Mouse (Mus musculus): ENCODE measurements around the gene Marveld1. TPM values are rescaled to one million over a fixed set of nuclear protein-coding genes. Genes with fewer than 3 reads are reported as not detected.

Marveld1 gene
- polyA plus RNA-seq, 1 experiment: 3.6 TPM

GRCm38 (mm10) chr19:42138517-42139285 is 8.5 kb upstream of the Marveld1 start:
- H3K4me1 ChIP-seq: peaks cover 57% of the 10 kb centered on the region
- TF ChIP-seq GATA1 (IDR thresholded peaks at IDR 0.05; ENCODE audit: borderline replicate concordance, low read length) (no peak), FLI1 (IDR thresholded peaks at IDR 0.05; ENCODE audit: low read length) (no peak)
- no peaks in the 10 kb centered on the region for H3K36me3 ChIP-seq (replicated peaks; ENCODE audit: low read length)
- no peaks in the 10 kb centered on the region; the same call in 1 of the 2 replicates for H3K9me3 ChIP-seq
- no peaks in the 10 kb centered on the region for H3K27me3 ChIP-seq (replicated peaks)
- no peak overlapping the region for H3K4me3 ChIP-seq (replicated peaks)

DNA sequence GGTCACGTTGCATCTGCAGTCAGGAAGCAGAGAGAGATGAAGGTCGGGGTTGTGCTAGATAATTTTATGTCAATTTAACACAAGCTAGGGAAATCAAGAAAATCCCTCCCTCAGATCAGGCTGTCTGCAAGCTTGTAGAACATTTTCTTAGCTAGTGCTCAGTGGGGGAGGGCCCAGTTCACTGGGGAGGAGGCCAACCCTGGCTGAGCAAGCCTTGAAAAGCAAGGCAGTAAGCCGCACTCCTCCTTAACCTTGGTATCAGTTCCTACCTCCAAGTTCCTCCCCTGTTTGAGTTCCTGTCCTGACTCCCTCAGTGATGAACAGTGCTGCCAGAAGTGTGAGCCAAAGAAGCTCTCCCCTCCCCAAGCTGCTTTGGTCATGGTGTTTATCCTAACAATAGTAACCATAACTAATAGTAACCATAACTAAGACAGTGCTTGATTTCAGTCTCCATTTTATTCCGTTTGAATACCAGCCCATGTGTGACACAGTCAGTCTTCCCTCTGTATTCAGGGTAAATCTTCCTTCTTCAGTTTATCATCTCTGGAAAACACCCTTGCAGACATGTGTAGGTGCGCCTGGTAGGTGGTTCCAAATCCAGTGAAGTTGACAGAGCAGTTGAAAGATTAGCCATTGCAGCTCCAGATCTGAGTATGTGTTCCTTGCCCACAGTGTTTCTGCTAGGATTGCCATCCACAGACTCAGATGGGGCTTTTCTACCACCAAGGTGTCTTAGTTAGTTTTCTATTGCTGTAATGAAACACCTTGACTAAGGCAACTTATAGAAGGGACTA is 7.3 kb upstream of the Marveld1 start:
- no peaks in the 10 kb centered on the region; the same call in 1 of the 2 replicates for H3K9me3 ChIP-seq
- no peaks in the 10 kb centered on the region for H3K36me3 ChIP-seq (replicated peaks; ENCODE audit: low read length)
- no peaks in the 10 kb centered on the region for H3K27me3 ChIP-seq (replicated peaks)
- H3K4me3 ChIP-seq (replicated peaks): no peak overlapping the region
- no peak for TF ChIP-seq FLI1 (IDR thresholded peaks at IDR 0.05; ENCODE audit: low read length)
- TF ChIP-seq GATA1 (IDR thresholded peaks at IDR 0.05; ENCODE audit: borderline replicate concordance, low read length): no peak
- peaks cover 60% of the 10 kb centered on the region for H3K4me1 ChIP-seq

GRCm38 (mm10) chr19:42141998-42142397 is 5.2 kb upstream of the Marveld1 start:
- no peak for TF ChIP-seq FLI1 (IDR thresholded peaks at IDR 0.05; ENCODE audit: low read length)
- no peak for TF ChIP-seq GATA1 (IDR thresholded peaks at IDR 0.05; ENCODE audit: borderline replicate concordance, low read length)
- no peaks in the 10 kb centered on the region; the same call in 1 of the 2 replicates for H3K9me3 ChIP-seq
- peaks cover 61% of the 10 kb centered on the region for H3K4me1 ChIP-seq
- no peaks in the 10 kb centered on the region for H3K36me3 ChIP-seq (replicated peaks; ENCODE audit: low read length)
- H3K4me3 ChIP-seq (replicated peaks): no peak overlapping the region
- no peaks in the 10 kb centered on the region for H3K27me3 ChIP-seq (replicated peaks)

GRCm38 (mm10) chr19:42142757-42143156 is 4.4 kb upstream of the Marveld1 start:
- Histone ChIP-seq H3K27me3 (replicated peaks) (peaks cover 2% of the 10 kb centered on the region), H3K4me1 (peaks cover 64% of the 10 kb centered on the region), H3K36me3 (replicated peaks; ENCODE audit: low read length) (no peaks in the 10 kb centered on the region), H3K4me3 (replicated peaks) (no peak overlapping the region), H3K9me3 (no peaks in the 10 kb centered on the region; the same call in 1 of the 2 replicates)
- TF ChIP-seq GATA1 (IDR thresholded peaks at IDR 0.05; ENCODE audit: borderline replicate concordance, low read length) (no peak), FLI1 (IDR thresholded peaks at IDR 0.05; ENCODE audit: low read length) (no peak)

DNA sequence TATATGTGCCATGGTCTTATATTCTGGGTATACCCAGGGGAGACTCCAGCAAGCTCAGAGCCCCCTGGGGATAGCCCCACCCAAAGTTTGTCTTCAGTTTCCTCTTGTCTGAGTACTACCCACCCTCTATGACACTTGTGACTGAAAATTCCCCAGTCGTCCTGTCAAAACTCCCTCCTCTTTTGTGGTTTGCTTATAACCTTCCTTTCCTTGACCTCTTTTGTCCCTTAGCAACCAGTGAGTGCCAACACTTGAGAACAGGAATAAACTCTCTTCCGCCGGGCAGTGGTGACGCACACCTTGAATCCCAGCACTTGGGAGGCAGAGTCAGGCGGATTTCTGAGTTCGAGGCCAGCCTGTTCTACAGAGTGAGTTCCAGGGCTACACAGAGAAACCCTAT is 3.1 kb upstream of the Marveld1 start:
- Histone ChIP-seq H3K27me3 (replicated peaks) (peaks cover 12% of the 10 kb centered on the region), H3K36me3 (replicated peaks; ENCODE audit: low read length) (no peaks in the 10 kb centered on the region), H3K4me3 (replicated peaks) (no peak overlapping the region), H3K9me3 (no peaks in the 10 kb centered on the region; the same call in 1 of the 2 replicates), H3K4me1 (peaks cover 74% of the 10 kb centered on the region)
- no peak for TF ChIP-seq GATA1 (IDR thresholded peaks at IDR 0.05; ENCODE audit: borderline replicate concordance, low read length)
- no peak for TF ChIP-seq FLI1 (IDR thresholded peaks at IDR 0.05; ENCODE audit: low read length)

DNA sequence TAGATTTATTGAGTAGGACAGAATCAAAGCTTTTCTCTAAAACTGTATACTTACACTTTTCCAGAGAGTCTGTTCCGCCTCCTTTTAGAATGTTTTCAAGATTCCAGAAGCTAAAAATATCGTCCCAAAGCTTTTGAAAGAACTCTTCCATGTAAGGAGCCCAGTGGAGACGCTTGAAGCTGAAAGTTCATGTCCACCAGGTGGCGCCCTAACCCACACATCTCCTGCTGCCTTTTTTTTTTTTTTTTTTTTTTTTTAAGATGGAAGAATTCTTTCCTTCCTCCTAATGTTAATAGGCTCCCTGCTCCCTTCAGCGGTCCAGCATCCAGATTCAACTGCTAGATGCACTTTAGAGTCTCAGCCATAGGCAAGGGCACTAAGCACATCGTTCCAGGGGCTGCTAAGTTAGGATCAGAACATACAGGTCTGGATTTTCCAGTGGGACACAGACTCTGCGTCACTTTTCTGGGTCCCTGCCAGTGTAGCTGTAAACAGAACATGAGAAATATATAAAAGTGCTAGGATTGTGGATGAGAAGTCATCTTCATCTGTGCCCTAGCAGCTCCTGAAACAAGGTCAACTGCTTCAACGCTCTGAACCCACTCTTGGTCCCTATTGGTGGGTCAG is 2.5 kb upstream of the Marveld1 start:
- no peak for TF ChIP-seq GATA1 (IDR thresholded peaks at IDR 0.05; ENCODE audit: borderline replicate concordance, low read length)
- no peak for TF ChIP-seq FLI1 (IDR thresholded peaks at IDR 0.05; ENCODE audit: low read length)
- peaks cover 12% of the 10 kb centered on the region for H3K27me3 ChIP-seq (replicated peaks)
- H3K4me1 ChIP-seq: peaks cover 76% of the 10 kb centered on the region

DNA sequence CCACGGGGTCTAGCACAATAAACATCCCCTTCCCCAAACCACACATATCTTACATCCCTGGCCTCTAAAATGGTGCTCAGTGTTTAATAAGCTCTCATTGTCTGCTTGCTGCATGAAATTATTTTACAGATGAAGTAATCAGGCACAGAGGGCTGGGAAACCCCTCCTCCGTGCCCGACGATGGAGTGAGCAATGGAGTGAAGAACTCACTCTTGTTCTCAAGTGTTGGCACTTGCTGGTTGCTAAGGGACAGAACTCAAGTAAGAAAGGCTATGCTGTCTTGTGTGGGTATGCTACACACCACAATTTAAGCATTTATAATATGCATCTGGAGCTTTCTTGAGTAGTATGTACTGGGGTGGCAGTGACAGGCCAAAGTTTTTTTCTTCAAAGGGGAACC is 2.0 kb upstream of the Marveld1 start:
- Histone ChIP-seq H3K36me3 (replicated peaks; ENCODE audit: low read length) (no peaks in the 10 kb centered on the region), H3K27me3 (replicated peaks) (peaks cover 12% of the 10 kb centered on the region), H3K4me1 (peaks cover 76% of the 10 kb centered on the region), H3K9me3 (no peaks in the 10 kb centered on the region; the same call in 1 of the 2 replicates), H3K4me3 (replicated peaks) (no peak overlapping the region)
- TF ChIP-seq FLI1 (IDR thresholded peaks at IDR 0.05; ENCODE audit: low read length): no peak
- no peak for TF ChIP-seq GATA1 (IDR thresholded peaks at IDR 0.05; ENCODE audit: borderline replicate concordance, low read length)

More for the DNA sequence above, 2.5 kb upstream of the Marveld1 start:
- Histone ChIP-seq H3K36me3 (replicated peaks; ENCODE audit: low read length) (no peaks in the 10 kb centered on the region), H3K4me3 (replicated peaks) (no peak overlapping the region), H3K9me3 (no peaks in the 10 kb centered on the region; the same call in 1 of the 2 replicates)

DNA sequence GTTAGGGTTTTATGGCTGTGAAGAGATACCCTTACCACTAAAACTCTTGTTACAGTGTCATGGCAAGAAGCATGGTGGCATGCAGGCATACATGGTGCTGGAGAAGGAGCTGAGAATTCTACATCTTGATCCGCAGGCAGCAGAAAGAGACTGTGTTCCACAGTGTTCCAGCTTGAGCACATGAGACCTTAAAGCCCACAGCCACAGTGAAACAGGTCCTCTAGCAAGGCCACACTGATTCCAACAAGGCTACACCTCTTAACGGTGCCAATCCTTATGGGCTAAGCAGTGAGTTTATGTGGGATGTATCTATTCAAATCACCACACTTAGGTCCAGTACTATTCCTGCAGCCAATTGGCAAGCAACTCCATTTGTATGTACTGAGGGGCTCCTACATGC is 1.5 kb upstream of the Marveld1 start:
- Histone ChIP-seq H3K4me3 (replicated peaks) (no peak overlapping the region), H3K36me3 (replicated peaks; ENCODE audit: low read length) (peaks cover 3% of the 10 kb centered on the region), H3K4me1 (peaks cover 77% of the 10 kb centered on the region), H3K9me3 (no peaks in the 10 kb centered on the region; the same call in 1 of the 2 replicates), H3K27me3 (replicated peaks) (peaks cover 12% of the 10 kb centered on the region)
- TF ChIP-seq GATA1 (IDR thresholded peaks at IDR 0.05; ENCODE audit: borderline replicate concordance, low read length) (no peak), FLI1 (IDR thresholded peaks at IDR 0.05; ENCODE audit: low read length) (no peak)

DNA sequence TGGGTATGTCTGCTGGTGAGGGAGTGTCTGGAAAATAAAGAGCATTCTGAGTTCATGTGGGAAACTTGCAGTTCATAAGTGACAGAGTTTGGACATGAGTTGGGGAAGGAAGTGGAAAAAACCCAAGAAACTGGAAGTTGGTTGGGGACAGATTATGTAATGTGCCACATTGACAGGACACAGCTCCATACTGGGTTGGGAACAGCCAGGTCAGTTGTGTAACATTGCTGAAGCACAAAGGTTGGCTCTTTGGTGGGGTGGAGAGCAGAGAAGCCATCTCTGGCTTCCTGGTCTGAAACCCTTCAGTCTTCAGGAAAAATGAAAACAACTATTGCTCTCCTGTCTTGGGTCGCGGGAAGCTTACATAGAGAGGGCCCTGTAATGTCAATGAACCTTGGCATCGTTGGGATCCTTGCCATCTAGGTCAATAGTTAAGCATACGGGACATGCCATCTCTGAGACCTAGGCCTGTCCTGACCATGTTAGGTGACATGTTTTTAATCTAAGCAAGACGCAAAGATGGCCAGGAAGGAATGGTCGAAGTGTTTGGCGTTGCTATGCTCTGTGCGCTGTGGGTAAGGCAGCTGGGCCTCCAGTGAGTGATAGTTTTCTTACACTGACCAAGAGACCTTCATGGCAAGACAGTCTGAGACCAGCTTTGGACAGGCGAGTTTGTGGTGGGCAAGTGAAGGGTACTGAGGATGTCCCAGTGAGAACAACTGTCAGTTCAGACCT is 757 bp upstream of the Marveld1 start:
- Histone ChIP-seq H3K9me3 (no peaks in the 10 kb centered on the region; the same call in 1 of the 2 replicates), H3K36me3 (replicated peaks; ENCODE audit: low read length) (peaks cover 11% of the 10 kb centered on the region), H3K27me3 (replicated peaks) (peaks cover 12% of the 10 kb centered on the region), H3K4me1 (peaks cover 82% of the 10 kb centered on the region), H3K4me3 (replicated peaks) (peak overlapping the region; percentile 92)
- TF ChIP-seq FLI1 (IDR thresholded peaks at IDR 0.05; ENCODE audit: low read length) (no peak), GATA1 (IDR thresholded peaks at IDR 0.05; ENCODE audit: borderline replicate concordance, low read length) (no peak)

Measured in megakaryocyte, embryonic 14.5 days (primary cell).